Mouse (Mus musculus) fibroblast of lung, adult 2 months (primary cell): ENCODE data around the gene Bean1.

Experiments used
- DNase-seq: peaks from one replicate; pipeline ENCODE4 v3.0.0-alpha.2; 2011; ENCODE audit warnings: low read depth

The Bean1 gene

DNA sequence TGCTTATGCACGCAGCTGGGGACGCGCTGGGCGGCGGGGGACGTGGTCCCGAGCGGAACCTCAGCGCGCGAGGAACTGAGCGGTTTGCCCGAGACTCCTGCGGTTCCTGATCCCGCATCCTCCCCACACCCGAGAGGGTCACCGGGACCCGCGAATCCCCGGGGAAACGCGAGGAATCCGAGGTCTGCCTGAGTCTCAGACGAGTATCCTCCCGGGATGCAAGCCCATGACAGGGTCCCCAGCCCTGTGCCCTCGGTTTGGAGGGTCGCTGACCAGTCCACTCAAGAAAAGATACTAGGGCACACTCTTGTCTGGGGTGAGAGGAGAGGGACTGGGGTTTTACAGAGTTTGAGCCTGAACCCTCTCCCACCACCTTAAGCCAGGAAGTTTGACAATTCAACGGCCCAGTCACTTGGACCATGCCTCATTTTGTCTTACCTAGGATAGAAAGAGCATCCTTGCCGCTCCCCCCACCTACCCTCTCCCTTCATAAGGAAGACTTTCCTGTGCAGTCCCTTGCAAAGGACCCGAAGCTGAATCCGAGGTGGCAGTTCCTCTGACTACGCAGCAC is 893 bp downstream of the Bean1 start:
- no peak for DNase-seq

DNA sequence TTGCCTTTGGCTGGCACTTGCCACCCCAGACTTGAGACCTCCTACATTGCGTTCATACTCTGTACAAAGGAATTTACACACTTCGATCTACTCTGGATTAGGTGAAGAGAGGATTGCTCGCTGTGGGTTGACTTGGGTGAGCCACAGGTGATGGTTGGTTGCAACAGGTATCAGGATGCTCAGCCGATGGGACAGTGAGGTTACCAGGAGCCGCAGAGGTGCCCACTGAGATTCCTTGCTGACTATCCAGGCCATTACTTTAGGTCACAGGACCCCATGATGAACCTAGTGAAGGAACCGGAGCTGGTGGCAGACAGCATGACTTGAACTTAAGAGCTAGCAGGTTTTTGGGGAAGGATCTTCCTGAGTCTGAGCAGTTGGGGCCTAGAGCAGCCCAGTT is 2.2 kb downstream of the Bean1 start:
- no peak for DNase-seq

DNA sequence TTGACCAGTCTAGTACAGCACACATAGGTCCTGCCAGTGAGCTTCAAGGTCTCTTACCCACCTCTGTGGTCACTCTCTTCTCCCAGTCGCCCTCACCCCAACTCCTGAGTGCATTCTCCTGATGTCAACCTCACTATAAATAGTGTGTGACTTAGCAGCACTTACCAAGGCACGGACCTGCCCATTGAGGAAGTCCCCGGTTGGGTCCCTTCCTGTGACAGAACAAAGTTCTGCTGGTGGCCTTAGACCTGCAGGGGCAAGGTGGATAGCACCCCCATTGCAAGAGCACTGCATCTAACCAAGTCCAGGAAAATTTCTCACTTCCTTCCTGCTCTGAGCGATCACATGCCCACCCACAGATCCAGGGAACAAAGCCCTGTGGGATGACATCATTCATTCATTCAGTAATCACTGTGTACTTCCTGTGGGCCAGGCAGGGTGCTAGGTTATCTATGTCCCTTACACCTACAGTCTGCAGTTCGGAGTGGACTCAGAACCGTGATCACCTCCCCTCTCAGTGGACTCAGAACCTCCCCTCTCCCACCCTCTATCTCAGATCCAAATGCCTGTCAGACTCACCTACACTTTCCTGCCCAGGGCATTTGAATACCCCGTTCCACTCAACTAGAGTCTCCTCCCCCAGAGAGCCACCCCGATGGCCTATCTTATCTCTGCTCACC is 5.7 kb downstream of the Bean1 start:
- no peak for DNase-seq

DNA sequence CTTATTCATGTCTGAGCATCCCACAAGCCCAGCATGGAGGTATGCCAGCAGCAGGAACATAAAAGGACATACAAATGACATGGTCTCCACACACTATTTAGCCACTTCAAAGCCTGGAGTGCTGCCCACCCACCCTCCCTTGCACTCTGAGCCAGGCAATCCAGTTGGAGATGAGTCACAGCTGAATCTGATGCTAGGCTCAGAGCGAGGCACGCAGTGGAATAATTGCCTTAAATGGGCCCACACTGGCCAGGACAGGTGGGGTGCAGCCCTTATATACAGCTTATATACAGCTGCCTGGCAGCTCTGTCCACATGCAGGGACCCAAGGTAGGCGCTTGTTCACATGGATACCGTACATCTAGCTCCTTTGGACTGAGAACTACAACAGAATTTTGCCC is 6.8 kb downstream of the Bean1 start:
- DNase-seq, result no peak

DNA sequence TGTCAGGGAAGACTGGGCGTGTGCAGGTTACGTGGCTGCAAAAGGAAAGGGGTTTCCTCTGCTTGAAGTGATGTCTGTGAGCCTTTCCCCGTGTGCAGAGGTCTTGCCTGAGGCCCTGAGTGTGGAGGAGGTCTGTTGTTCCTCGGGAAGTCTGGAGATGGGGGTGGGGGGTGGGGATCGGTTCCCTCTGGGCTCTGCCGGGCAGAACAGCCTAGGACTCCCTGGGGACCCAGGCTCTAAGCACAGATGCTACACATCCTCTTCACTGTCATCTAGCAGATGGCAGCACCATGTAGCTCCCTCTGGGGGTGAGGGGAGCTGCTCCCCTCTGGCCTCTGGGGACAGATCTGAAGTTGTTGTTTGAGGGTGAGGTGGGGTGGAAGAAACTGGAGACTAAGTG is 14.7 kb downstream of the Bean1 start:
- DNase-seq, result no peak

DNA sequence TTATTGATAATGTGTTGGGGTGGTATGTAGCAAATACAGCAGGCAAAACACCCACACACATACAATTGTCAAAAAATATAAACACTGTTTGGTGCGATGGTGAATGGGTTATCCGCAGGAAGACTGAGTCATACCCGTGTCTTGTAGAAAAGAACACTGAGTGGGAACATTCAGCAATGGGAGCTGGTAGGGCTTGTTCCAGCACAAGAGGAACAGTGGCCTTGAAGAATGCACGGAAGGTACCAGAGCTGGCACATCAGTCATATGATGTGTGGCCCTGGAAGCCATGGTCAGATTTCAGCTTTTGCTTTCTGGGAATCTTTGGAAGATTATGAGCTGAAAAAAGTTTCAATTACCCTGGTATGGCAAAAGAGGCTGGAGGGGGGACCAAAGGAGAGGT is 16.6 kb downstream of the Bean1 start:
- no peak for DNase-seq

DNA sequence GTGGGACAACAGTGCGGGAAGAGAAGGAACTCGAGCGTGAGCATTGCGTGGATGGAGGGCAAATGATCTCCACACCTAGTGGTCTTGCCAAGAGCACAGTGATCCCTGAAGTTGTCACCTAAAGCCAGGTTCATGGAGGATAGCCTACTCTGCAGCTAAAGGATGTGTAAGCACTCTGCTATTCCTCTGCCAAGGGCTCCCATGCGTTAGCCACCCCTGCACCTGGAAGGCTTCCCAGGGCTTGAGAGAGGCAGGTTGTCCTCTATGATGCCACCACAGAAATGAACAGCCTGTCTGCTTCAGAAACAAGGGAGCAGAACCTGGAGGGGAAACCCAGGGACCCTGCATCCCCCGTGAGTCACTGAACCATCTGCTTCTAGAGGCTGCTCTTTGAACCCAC is 17.4 kb downstream of the Bean1 start:
- DNase-seq, result no peak

DNA sequence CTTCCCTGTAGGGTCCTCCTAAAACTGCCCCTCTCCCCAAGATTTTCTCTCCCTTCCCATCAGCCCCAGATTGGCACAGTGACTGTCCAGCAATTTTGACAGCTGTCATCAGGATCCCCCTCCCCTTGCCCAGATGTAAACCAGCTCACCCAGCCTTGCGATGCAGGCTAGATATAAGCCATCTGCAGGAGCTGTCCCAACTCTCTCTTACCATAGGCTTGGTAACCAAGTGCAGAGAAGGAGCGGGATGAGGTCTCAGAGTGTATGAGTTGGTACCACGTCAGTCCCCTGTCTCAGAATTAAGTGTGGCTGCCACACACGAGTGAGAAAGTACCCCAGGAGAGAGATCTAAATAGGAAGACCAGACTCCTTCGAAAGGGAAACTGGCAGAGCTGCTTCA is 18.2 kb downstream of the Bean1 start:
- no peak for DNase-seq

DNA sequence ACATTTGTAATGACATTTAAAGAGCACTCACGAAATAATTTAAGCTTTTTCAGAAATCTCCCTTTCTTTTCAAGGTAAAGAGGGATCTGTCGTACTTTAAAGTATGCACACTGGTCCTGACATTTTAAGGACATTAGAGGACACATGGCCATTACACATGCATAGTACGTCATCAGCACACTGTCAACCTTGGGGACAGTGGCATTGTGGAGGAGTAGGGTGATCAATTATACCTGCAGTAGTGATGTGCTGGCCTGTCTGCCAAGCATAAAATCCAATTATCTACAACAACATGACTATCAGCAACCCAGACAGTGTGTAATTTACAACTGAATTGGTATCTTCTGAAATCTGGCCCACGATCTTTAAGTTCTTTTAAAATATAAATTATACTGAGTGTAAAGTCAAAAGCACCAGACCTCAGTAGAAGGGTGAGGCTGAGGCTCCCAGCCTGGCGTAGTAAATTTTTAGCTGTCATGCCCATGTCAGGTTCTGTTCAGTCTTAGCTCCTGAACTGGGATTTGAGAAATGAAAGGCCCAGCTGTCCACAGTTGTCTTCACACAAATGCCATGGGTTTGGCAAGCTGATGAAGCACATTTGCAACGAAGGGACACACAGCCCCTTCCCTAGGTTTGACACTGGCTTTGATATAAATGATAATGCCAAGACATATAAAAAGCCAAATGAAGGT is 20.7 kb downstream of the Bean1 start:
- DNase-seq, result no peak

DNA sequence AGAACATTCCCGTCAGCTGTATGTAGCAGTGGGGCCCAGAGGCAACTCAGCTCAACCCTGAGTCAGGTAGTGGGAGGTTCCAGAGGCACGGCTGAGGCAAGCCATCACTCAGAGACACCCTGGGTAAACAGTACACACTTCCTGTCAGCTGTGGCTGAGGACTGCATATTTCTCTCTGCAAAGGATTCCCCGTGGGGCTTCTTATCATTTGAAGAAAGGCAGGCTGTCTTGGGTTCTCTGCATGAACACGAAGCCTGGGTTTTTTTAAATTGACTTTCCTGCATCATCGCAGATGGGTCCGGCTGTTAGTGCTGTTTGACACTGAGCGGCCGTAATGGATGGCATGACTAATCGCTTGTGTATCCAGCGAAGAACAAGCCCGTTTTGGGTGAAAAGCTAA is 21.3 kb downstream of the Bean1 start:
- no peak for DNase-seq

DNA sequence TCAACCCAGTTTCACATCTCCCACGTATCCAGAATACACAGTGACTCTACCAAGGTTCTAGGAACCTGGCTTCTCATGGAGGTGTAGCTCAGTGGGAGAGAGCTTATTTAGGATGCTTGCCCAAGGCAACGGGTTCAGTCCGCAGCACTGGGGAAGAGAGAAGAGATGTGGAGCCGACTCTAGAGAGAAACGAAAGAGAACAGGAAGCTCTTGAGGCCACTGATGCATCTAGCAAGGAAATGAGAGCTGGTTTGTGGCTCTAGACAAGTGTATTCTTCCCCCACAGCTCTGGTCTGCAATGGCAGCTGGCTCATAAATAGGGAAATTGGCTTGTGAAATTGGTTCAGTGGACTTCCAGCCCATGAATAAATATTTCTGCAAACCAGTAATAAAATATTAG is 29.6 kb downstream of the Bean1 start:
- DNase-seq, result no peak

DNA sequence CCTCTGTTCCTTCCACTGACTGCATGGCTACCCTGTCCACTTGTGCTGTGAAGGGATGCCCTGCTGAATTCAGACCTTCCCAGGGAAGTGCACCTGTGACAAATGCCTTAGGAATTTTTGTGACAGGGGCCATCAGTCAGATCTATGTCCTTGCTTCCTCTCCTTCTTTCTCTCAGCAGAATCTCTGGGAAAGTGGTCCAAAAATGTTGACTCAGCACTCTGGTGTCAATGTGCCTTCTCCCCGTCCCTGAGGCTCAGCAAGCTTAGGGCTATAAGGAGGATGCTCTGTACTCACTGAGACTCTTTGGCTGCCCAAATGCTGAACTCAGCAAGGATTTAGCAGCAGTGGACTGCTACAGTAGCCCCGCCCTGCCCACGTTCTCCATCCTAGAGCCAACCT is 31.4 kb downstream of the Bean1 start:
- DNase-seq, result no peak

DNA sequence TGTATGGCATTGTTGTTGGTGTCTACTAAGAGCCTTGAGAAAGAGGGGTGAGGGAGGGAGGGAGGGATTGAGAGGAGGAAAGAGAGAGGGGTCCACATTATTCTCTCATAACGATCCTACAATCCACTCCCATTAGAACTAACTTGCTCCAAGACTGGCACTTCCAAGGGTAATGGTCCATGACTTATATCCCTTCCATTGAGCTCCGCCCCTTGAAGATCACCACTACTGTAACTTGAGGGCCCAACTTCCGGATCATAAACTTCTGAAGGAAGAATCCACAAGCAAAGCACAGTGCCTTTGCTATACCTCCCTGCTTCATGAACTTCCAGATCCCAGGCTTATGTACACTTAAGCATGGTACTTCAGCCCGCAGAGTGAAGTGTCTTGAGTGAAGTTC is 32.1 kb downstream of the Bean1 start:
- no peak for DNase-seq

DNA sequence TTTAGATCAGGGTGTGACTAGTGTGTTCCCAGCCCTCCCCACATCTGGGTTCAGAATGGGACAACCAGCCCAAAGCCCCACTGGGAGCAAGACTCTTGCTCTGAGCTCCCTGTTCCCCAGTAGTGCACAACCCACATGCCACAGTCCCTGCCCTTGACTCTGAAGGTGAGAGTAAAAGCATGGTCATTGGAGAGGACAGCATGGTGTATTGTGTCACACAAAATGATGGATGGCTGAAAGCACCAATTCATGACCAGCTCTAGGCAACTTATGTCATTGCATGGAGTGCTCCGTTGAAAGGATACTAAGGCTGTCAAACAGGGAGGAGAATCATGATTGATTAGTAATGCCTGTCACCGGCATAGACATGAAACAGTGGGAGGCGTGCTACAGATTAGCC is 35.0 kb downstream of the Bean1 start:
- no peak for DNase-seq

DNA sequence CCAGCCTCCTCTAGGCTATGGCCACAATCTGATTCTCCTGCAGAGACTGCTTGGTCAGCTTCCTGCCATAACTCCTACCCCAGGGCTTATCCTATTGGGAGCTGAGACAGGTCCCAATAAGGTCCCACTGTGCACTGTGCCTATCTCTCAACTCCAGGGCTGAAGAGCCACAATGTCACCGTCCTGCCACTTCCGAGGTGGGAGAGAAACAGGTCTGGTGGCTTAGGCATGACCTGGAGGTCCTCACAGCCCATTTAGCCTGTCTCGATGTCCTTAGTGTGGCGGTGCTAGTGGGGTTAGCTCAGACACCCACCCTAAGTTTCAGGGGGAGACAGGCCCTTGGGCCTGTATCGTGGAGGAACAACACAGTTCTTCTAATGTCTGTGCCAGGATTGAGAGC is 47.4 kb downstream of the Bean1 start:
- DNase-seq, result no peak

DNA sequence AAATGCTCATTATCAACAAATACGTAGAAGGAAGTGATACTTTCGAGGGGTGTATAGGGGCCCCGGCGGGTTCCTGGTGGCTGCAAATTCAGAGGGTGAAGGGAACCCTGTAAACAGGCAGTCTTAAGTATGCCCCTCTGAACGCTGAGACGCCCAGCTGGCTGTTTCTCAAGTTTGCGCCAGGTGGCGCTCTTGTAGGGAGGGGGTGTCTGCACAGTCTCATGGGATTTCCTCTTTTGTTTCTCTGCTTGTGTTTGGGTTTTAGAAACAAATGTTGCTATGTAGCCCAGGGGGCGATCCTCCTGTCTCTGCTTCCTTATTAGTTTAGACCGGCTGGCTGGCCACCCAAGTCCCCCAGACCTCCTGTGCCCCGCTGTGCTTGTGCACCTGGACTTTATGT is 48.8 kb downstream of the Bean1 start:
- no peak for DNase-seq

DNA sequence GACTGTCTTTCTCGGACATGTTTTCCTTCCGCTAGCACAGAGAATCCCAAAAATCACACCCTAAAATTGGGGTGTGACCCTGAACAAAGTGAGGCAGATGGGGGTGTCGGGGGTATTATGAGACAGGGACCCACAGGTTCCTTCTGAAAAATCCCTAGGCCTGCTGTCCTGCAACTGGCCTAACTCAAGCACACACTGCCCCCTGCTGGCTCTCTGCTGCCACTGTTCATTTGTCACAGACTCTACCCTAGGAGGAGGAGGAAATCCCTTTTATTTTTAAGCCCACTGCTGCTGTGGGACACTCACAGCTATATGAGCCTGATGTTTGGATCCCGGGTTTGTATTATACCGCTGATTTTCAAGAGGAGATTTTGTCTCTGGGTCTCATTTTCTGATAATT is 49.6 kb downstream of the Bean1 start:
- DNase-seq, result peak; percentile 31

DNA sequence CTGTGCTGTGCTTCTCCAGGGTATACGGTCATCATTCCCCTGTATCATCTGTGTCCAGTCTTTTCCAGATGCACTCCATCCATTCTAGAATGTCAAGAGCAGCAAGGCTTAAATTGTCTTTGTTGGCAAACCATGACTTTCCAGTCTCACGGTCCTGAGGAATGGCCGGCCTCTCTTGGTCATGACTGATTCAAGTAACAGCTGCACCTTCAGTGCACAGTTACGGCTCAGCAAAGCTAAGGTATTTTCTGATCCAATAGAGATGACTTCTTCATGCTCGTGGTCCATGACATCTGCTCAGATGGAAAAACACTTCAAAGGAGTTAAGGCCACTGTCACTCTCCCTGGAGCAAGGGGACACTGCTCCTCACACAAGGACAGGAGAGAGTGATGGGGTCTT is 56.8 kb downstream of the Bean1 start:
- DNase-seq, result no peak

DNA sequence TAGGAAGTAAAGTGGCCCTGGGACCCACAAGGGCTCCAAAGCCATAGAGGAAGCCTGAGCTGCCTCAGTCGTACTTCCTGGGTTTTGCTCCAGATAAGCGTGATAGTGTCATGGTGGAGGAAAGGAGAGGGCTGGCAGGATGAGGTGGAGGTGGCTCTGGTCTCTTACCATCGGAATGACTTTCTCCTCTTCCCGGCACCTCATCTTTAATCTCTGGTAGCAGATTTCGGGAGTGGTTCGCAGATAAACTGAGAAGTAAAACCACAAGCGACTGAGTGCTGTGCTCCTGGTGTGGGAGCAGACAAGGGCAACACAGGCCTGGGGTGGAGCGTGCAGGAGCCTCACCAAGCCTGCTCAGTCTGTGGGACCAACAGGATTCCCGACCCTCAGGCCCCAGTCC is 60.1 kb downstream of the Bean1 start:
- no peak for DNase-seq

DNA sequence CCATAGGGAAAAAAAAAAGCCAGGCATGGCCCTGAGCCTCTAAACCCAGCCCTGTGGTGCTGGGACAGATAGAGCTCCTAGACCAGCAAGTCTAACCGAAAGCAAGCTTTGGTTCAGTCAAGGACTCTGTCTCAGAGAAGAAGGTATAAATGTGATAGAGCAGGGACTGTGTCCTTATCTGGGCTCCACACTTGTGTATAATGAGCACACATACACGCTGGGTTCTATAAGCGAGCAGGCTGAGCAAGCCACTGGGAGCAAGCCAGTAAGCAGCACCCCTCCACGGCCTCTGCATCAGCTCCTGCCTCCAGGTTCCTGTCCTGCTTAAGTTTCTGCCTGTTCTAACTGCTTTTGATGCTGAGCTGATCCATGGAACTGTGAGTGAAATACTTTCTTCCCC is 61.8 kb downstream of the Bean1 start:
- no peak for DNase-seq

DNA sequence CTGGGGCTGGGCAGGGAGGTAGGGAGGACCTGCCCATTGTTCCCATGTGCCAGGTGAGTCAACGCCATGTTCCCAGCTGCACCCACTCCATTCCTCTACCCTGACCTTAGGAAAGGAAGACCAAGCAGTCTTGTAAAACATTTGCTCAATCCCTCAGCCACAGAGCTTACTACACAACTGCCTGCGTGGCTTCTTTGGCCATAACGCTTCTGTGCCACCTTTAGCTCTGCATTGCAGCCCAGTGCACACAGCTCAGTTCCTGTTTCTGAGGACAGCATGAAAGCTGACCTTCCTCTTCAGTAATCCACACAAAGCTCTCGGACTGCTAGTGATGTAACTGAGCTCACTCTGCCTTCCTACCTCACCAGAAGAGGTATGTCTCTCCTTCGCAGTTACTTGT is 62.7 kb downstream of the Bean1 start:
- DNase-seq, result no peak

DNA sequence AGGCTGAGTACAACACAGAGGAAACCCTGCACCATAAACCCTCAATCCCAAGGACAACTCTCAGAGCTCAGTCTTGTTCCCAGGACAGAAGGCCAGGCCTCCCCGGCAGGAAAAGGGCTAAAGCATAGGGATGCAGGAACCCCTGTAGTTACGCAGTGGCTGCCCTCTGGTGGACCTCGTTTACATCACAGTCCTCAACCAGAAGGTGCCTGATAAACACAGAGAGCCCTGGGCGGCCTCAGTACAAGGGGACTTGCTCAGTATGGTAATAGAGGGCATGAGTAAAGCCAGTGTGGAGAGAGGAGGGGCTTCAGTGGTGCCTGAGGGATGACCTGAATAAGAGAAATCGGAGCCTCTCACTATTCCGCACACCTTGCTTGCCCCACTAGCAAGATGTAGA is 64.3 kb downstream of the Bean1 start:
- DNase-seq, result no peak

DNA sequence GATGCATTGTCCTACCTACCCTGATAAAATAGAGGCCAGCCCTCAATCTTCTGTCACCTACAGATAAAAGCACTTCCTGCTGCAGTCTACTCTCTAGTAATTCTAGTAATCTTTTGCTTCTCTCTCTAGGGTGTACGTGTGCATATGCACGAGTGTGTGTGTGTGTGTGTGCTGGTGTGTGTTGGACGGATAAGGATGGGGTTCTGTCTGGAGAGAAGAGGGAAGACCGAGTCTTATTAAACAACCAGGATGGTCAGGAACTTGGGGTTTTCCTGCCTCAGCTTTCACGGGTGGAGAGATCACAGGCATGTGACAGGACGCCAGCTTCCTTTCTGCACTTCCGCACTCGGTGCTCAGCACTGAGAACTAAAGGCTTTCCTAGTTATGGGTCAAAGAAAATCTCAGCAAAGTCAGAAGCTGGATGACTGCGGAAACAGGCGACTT is 69.2 kb downstream of the Bean1 start:
- no peak for DNase-seq
